In genomic region chr5:125426343-125426742, GRCm38 (mm10) we compare ENCODE assay signal across 22 mouse cellular contexts. TPM values are rescaled to one million over a fixed set of nuclear protein-coding genes. Genes with fewer than 3 reads are reported as not detected.
DNase-seq lines count a peak whose midpoint lies in the region; ATAC-seq and TF ChIP-seq lines count a peak whose summit lies in the region.
"Had no signal": no experiment of that assay in that cellular context is flagged by ENCODE, and none has a peak within 500 bp of the region (broad histone marks: within the 10 kb centered on the region; RNA-seq: fewer than 3 reads in every experiment).

No protein-coding gene starts in this region.

- 90% methylated on average over 10 of the region's 10 CpGs for WGBS in liver, embryonic 12.5 days (ENCODE audit: insufficient replicate concordance)
- WGBS in stomach, postnatal 0 days, result 93% methylated on average over 10 of the region's 10 CpGs

- no peak overlapping the region for H3K27ac ChIP-seq in liver, embryonic 12.5 days
- H3K27ac ChIP-seq in stomach, postnatal 0 days (replicated peaks), result no peak overlapping the region
- H3K27ac ChIP-seq: hindbrain, embryonic 10.5 days; midbrain, embryonic 13.5 days; neural tube, embryonic 15.5 days had no signal

- H3K27me3 ChIP-seq in liver, embryonic 12.5 days (replicated peaks), result no peaks in the 10 kb centered on the region
- no peaks in the 10 kb centered on the region for H3K27me3 ChIP-seq in stomach, postnatal 0 days (ENCODE audit: control insufficient read depth, insufficient read depth, low read length)
- H3K27me3 ChIP-seq: midbrain, embryonic 13.5 days; neural tube, embryonic 15.5 days had no signal

- peak; percentile 27; the same call in 1 of the 2 replicates for ATAC-seq in liver, embryonic 12.5 days
- ATAC-seq in stomach, postnatal 0 days (ENCODE audit: low FRiP score, low TSS enrichment), result peak; percentile 51; the same call in 1 of the 2 replicates
- ATAC-seq in activated CD4-positive, CD25-positive, alpha-beta regulatory T cell, adult 4 months, result no peak
- ATAC-seq: forebrain, embryonic 16.5 days; midbrain, embryonic 13.5 days had no signal

- TF ChIP-seq CTCF in stomach, postnatal 0 days (IDR thresholded peaks at IDR 0.05; ENCODE audit: low read depth), result no peak

- peaks cover 100% of the 10 kb centered on the region for H3K36me3 ChIP-seq in liver, embryonic 12.5 days
- H3K36me3 ChIP-seq in stomach, postnatal 0 days (ENCODE audit: control insufficient read depth, insufficient read depth, low read length), result peaks cover 36% of the 10 kb centered on the region

- DNase-seq in adrenal gland, adult (ENCODE audit: inconsistent age in 2 of 2, low spot score in 1 of 2), result peak; percentile 64 to 82
- DNase-seq in adrenal gland, adult 18-20 months (ENCODE audit: low spot score in 2 of 2), result no peak
- no peak for DNase-seq in liver
- peak; percentile 64 to 72 for DNase-seq in adrenal gland, postnatal 36 days
- DNase-seq in stomach, postnatal 0 days (ENCODE audit: low spot score), result no peak
- no peak for DNase-seq in right cerebral cortex, adult 2 months (ENCODE audit: low spot score in 2 of 2)
- DNase-seq: cerebellum, adult 11-12 months; cerebellum, postnatal 36 days; gastrocnemius, postnatal 14 days; kidney, adult 18-20 months; kidney, postnatal 10 days; left cerebral cortex, postnatal 4 days; lung, embryonic 14.5 days had no signal

- H3K9ac ChIP-seq in liver, embryonic 12.5 days, result no peak overlapping the region
- H3K9ac ChIP-seq in stomach, postnatal 0 days (ENCODE audit: low read length), result no peak overlapping the region
- H3K9ac ChIP-seq: lung, embryonic 14.5 days; midbrain, embryonic 13.5 days; neural tube, embryonic 15.5 days had no signal

- no peak for TF ChIP-seq EP300 in stomach, postnatal 0 days (optimal IDR thresholded peaks at IDR 0.05)

- no peaks in the 10 kb centered on the region for H3K9me3 ChIP-seq in liver, embryonic 12.5 days (replicated peaks)
- H3K9me3 ChIP-seq in stomach, postnatal 0 days (ENCODE audit: control insufficient read depth, low read length), result no peaks in the 10 kb centered on the region
- H3K9me3 ChIP-seq: hindbrain, embryonic 10.5 days; midbrain, embryonic 13.5 days; neural tube, embryonic 15.5 days had no signal

- H3K4me3 ChIP-seq in liver, embryonic 12.5 days, result no peak overlapping the region
- no peak overlapping the region for H3K4me3 ChIP-seq in stomach, postnatal 0 days (ENCODE audit: low read depth, low read length)
- H3K4me3 ChIP-seq: hindbrain, embryonic 10.5 days; midbrain, embryonic 13.5 days; myocyte; neural tube, embryonic 15.5 days had no signal

- H3K4me1 ChIP-seq in liver, embryonic 12.5 days, result no peaks in the 10 kb centered on the region
- no peaks in the 10 kb centered on the region for H3K4me1 ChIP-seq in stomach, postnatal 0 days (replicated peaks; ENCODE audit: control insufficient read depth, insufficient read depth)
- H3K4me1 ChIP-seq: hindbrain, embryonic 10.5 days; midbrain, embryonic 13.5 days; neural tube, embryonic 15.5 days had no signal

- H3K4me2 ChIP-seq in liver, embryonic 12.5 days, result no peak overlapping the region
- no peak overlapping the region for H3K4me2 ChIP-seq in stomach, postnatal 0 days (replicated peaks; ENCODE audit: low read depth)
- H3K4me2 ChIP-seq: liver, embryonic 11.5 days; lung, embryonic 14.5 days; midbrain, embryonic 13.5 days; neural tube, embryonic 15.5 days had no signal

RNA-seq across cellular contexts. Expression of gene Dhx37, which starts 7.6 kb away (rescaled TPM):
- total RNA-seq in adrenal gland, adult 18-20 months (2021), result 10 to 100 TPM; 16.7 to 19.3 TPM
- 11.3 and 11.4 TPM in 2 replicates for polyA plus RNA-seq in liver, embryonic 12.5 days (2016; fragmentation: Nextera tagmentation; extraction: Ambion mirVana)
- 10 to 100 TPM; 16.3 to 21.9 TPM for total RNA-seq in adrenal gland, postnatal 36 days (2021)
- polyA plus RNA-seq in stomach, postnatal 0 days (2015; fragmentation: Nextera tagmentation; extraction: Ambion mirVana), result 3.3 and 4.5 TPM in 2 replicates
- 10 to 100 TPM in 1 of 2 experiments, 1 to 10 TPM in 1; 6.1 to 13.8 TPM for polyA plus RNA-seq in activated CD4-positive, CD25-positive, alpha-beta regulatory T cell, adult 4 months (2017; shearing (Covaris generic))

RNA-seq across cellular contexts. Expression of gene Bri3bp, which starts 15.0 kb away (rescaled TPM):
- total RNA-seq in adrenal gland, adult 18-20 months (2021), result 10 to 100 TPM; 18.7 to 32.1 TPM
- 44.0 and 44.1 TPM in 2 replicates for polyA plus RNA-seq in liver, embryonic 12.5 days (2016; fragmentation: Nextera tagmentation; extraction: Ambion mirVana)
- total RNA-seq in adrenal gland, postnatal 36 days (2021), result 10 to 100 TPM; 25.6 to 39.0 TPM
- 25.3 and 27.9 TPM in 2 replicates for polyA plus RNA-seq in stomach, postnatal 0 days (2015; fragmentation: Nextera tagmentation; extraction: Ambion mirVana)
- polyA plus RNA-seq in activated CD4-positive, CD25-positive, alpha-beta regulatory T cell, adult 4 months (2017; shearing (Covaris generic)), result 10 to 100 TPM; 13.7 to 14.3 TPM

RNA-seq across cellular contexts. Expression of gene Ubc, which starts 36.3 kb away (rescaled TPM):
- 1,000 to 10,000 TPM; 1,721 to 2,004 TPM for total RNA-seq in adrenal gland, adult 18-20 months (2021)
- polyA plus RNA-seq in liver, embryonic 12.5 days (2016; fragmentation: Nextera tagmentation; extraction: Ambion mirVana), result 657 and 673 TPM in 2 replicates
- total RNA-seq in adrenal gland, postnatal 36 days (2021), result 1,000 to 10,000 TPM; 1,428 to 1,489 TPM
- 537 and 549 TPM in 2 replicates for polyA plus RNA-seq in stomach, postnatal 0 days (2015; fragmentation: Nextera tagmentation; extraction: Ambion mirVana)
- 1,000 to 10,000 TPM in 1 of 2 experiments, 100 to 1,000 TPM in 1; 706 to 1,210 TPM for polyA plus RNA-seq in activated CD4-positive, CD25-positive, alpha-beta regulatory T cell, adult 4 months (2017; shearing (Covaris generic))

RNA-seq across cellular contexts. Expression of gene Gm10382, which starts 37.2 kb away (rescaled TPM):
- total RNA-seq in adrenal gland, adult 18-20 months (2021), result under 1 TPM; 0.42 to 0.50 TPM
- 0.38 and 0.66 TPM in 2 replicates for polyA plus RNA-seq in liver, embryonic 12.5 days (2016; fragmentation: Nextera tagmentation; extraction: Ambion mirVana)
- under 1 TPM; 0.23 to 0.40 TPM for total RNA-seq in adrenal gland, postnatal 36 days (2021)
- 0.51 and 0.56 TPM in 2 replicates for polyA plus RNA-seq in stomach, postnatal 0 days (2015; fragmentation: Nextera tagmentation; extraction: Ambion mirVana)
- polyA plus RNA-seq in activated CD4-positive, CD25-positive, alpha-beta regulatory T cell, adult 4 months (2017; shearing (Covaris generic)), result 1 to 10 TPM in 1 of 2 experiments, under 1 TPM in 1; 0.68 to 1.1 TPM
- total RNA-seq: gastrocnemius, postnatal 14 days had no signal
- polyA plus RNA-seq: embryonic facial prominence, embryonic 11.5 days had no signal

RNA-seq across cellular contexts. Expression of gene Aacs, which starts 49.3 kb away (rescaled TPM):
- total RNA-seq in adrenal gland, adult 18-20 months (2021), result 100 to 1,000 TPM in 1 of 2 experiments, 10 to 100 TPM in 1; 90.2 to 165 TPM
- polyA plus RNA-seq in liver, embryonic 12.5 days (2016; fragmentation: Nextera tagmentation; extraction: Ambion mirVana), result 24.7 and 25.1 TPM in 2 replicates
- 100 to 1,000 TPM in 1 of 2 experiments, 10 to 100 TPM in 1; 96.1 to 101 TPM for total RNA-seq in adrenal gland, postnatal 36 days (2021)
- polyA plus RNA-seq in stomach, postnatal 0 days (2015; fragmentation: Nextera tagmentation; extraction: Ambion mirVana), result 39.7 and 41.4 TPM in 2 replicates
- 10 to 100 TPM; 18.0 to 36.4 TPM for polyA plus RNA-seq in activated CD4-positive, CD25-positive, alpha-beta regulatory T cell, adult 4 months (2017; shearing (Covaris generic))

Comparison
In these comparisons a context has a peak if more than half of its experiments do, and no peak if none do; other contexts are left out.
1. DNase-seq: peak in adrenal gland, adult (2 of 2) and adrenal gland, postnatal 36 days (2 of 2); none in adrenal gland, adult 18-20 months (0 of 2), liver (single experiment), stomach, postnatal 0 days (single experiment) and right cerebral cortex, adult 2 months (0 of 2).